Mouse (Mus musculus) thymus, postnatal 36 days (tissue): ENCODE data around the gene Gm10961.

Experiments used
- DNase-seq, 2 experiments: peaks; one replicate each; pipeline ENCODE4 v3.0.0; 2022; ENCODE audit warnings: mixed read lengths in 2 of 2

The Gm10961 gene

GRCm38 (mm10) chr3:107664641-107665040 lies 33.5 kb downstream of the Gm10961 start:
- DNase-seq, result no peak

GRCm38 (mm10) chr3:107667426-107667825 lies 36.3 kb downstream of the Gm10961 start:
- DNase-seq, result no peak

GRCm38 (mm10) chr3:107668786-107669185 lies 37.7 kb downstream of the Gm10961 start:
- no peak for DNase-seq

GRCm38 (mm10) chr3:107670500-107670899 lies 39.4 kb downstream of the Gm10961 start:
- no peak for DNase-seq

GRCm38 (mm10) chr3:107671509-107671908 lies 40.4 kb downstream of the Gm10961 start:
- DNase-seq, result no peak

- no peak for DNase-seq
Measured at GRCm38 (mm10) chr3:107680790-107681576, 49.9 kb downstream of the Gm10961 start.
